Mouse (Mus musculus) limb, embryonic 14.5 days (tissue): Measurements from ENCODE around the gene Ctsh. TPM values are rescaled to one million over a fixed set of nuclear protein-coding genes. Genes with fewer than 3 reads are reported as not detected.
"Not testable (repeated sequence)": the region's sequence is repeated elsewhere in the genome, so short reads cannot be mapped to it uniquely, and the experiment has no call there.

Experiments used
- ATAC-seq: fragments of 200-750 bp; cut with Nextera tagmentation; 2 replicates; pipeline ENCODE4 v1.8.0; 2017; ENCODE audit warnings: low read depth, moderate number of reproducible peaks, moderate TSS enrichment; ENCODE audit not compliant: low FRiP score
- DNase-seq: peaks from one replicate; pipeline ENCODE4 v3.0.0-alpha.2; 2015; ENCODE audit warnings: low spot score
- H3K27ac ChIP-seq: fragments of 300-500 bp; sonication (generic); replicated peaks from 2 replicates; pipeline ENCODE4 v1.5.1; 2014; ENCODE audit warnings: low read depth, mild to moderate bottlenecking, low read length, moderate library complexity, mixed read lengths
- H3K27me3 ChIP-seq: fragments of 300-500 bp; sonication (generic); 2 replicates; pipeline ENCODE4 v1.6.1; 2014; ENCODE audit warnings: low read length, mixed read lengths; ENCODE audit not compliant: control insufficient read depth, insufficient read depth
- H3K36me3 ChIP-seq: fragments of 300-500 bp; sonication (generic); 2 replicates; pipeline ENCODE4 v1.6.1; 2014; ENCODE audit warnings: mild to moderate bottlenecking, low read length, moderate library complexity, mixed read lengths; ENCODE audit not compliant: control insufficient read depth, insufficient read depth
- H3K4me1 ChIP-seq: fragments of 300-500 bp; sonication (generic); 2 replicates; pipeline ENCODE4 v1.6.1; 2014; ENCODE audit warnings: antibody characterized with exemption, low read length, mixed read lengths; ENCODE audit not compliant: control insufficient read depth, insufficient read depth
- H3K4me2 ChIP-seq: fragments of 300-500 bp; sonication (generic); replicated peaks from 2 replicates; pipeline ENCODE4 v1.6.1; 2014; ENCODE audit warnings: low read depth, mild to moderate bottlenecking, low read length, moderate library complexity; ENCODE audit not compliant: severe bottlenecking
- H3K4me3 ChIP-seq: fragments of 300-500 bp; sonication (generic); replicated peaks from 2 replicates; pipeline ENCODE4 v1.5.1; 2014; ENCODE audit warnings: low read length
- H3K9ac ChIP-seq: fragments of 300-500 bp; sonication (generic); 2 replicates; pipeline ENCODE4 v1.6.1; 2014; ENCODE audit warnings: mild to moderate bottlenecking, low read depth, low read length, moderate library complexity; ENCODE audit not compliant: severe bottlenecking
- H3K9me3 ChIP-seq: fragments of 300-500 bp; sonication (generic); 2 replicates; pipeline ENCODE4 v1.6.1; 2016; ENCODE audit warnings: low read length; ENCODE audit not compliant: control insufficient read depth
- POLR2A ChIP-seq: fragments of 200-500 bp; IDR thresholded peaks from 2 replicates; pipeline ENCODE4 v1.8.0; 2012; ENCODE audit warnings: inconsistent platforms, mild to moderate bottlenecking, moderate library complexity, borderline replicate concordance; ENCODE audit not compliant: insufficient read depth, insufficient read length; ENCODE audit errors: extremely low read depth
- WGBS: fragments of 180-500 bp; shearing (Covaris S2); extraction: QIAGEN DNeasy Blood & Tissue Kit; methylation state at CpG from one replicate; pipeline ENCODE4 v1.1.7; 2014; 5-methylcytosine and 5-hydroxymethylcytosine counted together
- polyA plus RNA-seq, 2 experiments: library from polyadenylated mRNA; depleted of rRNA in 1 of 2; stranded (reverse) in 1 of 2; unstranded in 1 of 2; fragments of >200 nt; fragmentation: Nextera tagmentation in 1 of 2; extraction: Ambion mirVana in 1 of 2; gene quantifications; 2 replicates each; pipeline versions ENCODE4 v1.2.1 to v1.2.3; 2012 to 2014

Ctsh gene
- polyA plus RNA-seq, 2 experiments: 20.4 to 40.3 TPM

DNA sequence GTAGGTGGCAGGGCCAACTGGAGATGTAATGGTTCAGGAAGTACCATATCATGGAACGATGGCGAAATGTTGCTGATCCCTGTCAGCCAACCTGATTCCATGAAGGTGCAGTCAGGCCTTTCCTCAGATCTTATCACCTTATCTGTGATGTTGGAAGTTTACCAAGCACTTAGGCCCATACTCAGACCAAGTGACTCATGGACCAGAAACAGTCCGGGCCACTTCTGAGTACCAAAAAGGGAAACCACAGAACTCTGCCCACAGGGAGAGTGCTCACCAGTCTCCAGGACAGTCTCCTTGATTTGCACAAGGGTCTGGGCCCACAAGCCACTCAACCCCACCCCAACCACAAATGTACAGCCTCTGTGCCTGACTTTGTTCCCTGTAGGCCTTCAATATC lies 18.2 kb upstream of the Ctsh start:
- DNase-seq: no peak
- Histone ChIP-seq H3K27ac (no peak overlapping the region), H3K27me3 (no peaks in the 10 kb centered on the region), H3K9me3 (no peaks in the 10 kb centered on the region), H3K4me2 (no peak overlapping the region), H3K9ac (no peak overlapping the region), H3K4me3 (no peak overlapping the region), H3K36me3 (no peaks in the 10 kb centered on the region), H3K4me1 (no peaks in the 10 kb centered on the region)
- TF ChIP-seq POLR2A: no peak
- ATAC-seq: no peak
- WGBS: 93% methylated on average over 3 of the region's 3 CpGs

- TF ChIP-seq POLR2A: no peak
- Histone ChIP-seq H3K9ac (no peak overlapping the region), H3K9me3 (no peaks in the 10 kb centered on the region), H3K4me1 (no peaks in the 10 kb centered on the region), H3K27me3 (no peaks in the 10 kb centered on the region), H3K4me3 (no peak overlapping the region), H3K36me3 (no peaks in the 10 kb centered on the region), H3K27ac (no peak overlapping the region), H3K4me2 (no peak overlapping the region)
- 62% methylated on average over 4 of the region's 4 CpGs for WGBS
- ATAC-seq: no peak
- no peak for DNase-seq
These were observed 17.6 kb upstream of the Ctsh start for GRCm38 (mm10) chr9:90036313-90036712.

GRCm38 (mm10) chr9:90038535-90038934 lies 15.4 kb upstream of the Ctsh start:
- DNase-seq: no peak
- no peak for TF ChIP-seq POLR2A
- no peaks in the 10 kb centered on the region for H3K27me3 ChIP-seq
- H3K27ac ChIP-seq: no peak overlapping the region
- H3K9me3 ChIP-seq: no peaks in the 10 kb centered on the region
- no peak overlapping the region for H3K4me2 ChIP-seq
- no peak overlapping the region for H3K4me3 ChIP-seq
- H3K9ac ChIP-seq: no peak overlapping the region
- no peaks in the 10 kb centered on the region for H3K36me3 ChIP-seq
- ATAC-seq: no peak
- 75% methylated on average over 4 of the region's 4 CpGs for WGBS
- H3K4me1 ChIP-seq: no peaks in the 10 kb centered on the region

DNA sequence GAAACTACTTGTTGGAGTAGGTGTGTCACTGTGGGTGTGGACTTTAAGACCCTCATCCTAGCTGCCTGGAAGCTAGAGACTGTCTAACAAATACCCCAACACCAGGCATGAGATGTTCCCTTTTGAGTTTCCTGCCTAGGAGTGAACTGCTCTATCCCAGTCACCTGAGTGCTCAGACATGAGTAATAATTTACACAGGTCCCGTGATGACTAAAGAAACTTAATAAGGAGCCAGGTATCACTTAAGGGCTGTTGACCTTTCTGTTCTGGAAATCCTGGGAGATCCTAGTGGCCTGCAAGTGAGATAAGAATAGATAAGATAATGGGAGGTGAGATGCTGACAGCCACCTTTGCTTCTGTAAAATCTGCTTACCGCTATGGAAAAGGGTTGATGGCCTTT lies 13.0 kb upstream of the Ctsh start:
- Histone ChIP-seq H3K27ac (no peak overlapping the region), H3K9ac (no peak overlapping the region), H3K9me3 (no peaks in the 10 kb centered on the region), H3K4me1 (no peaks in the 10 kb centered on the region), H3K27me3 (no peaks in the 10 kb centered on the region), H3K4me2 (no peak overlapping the region), H3K4me3 (no peak overlapping the region), H3K36me3 (no peaks in the 10 kb centered on the region)
- no peak for TF ChIP-seq POLR2A
- 84% methylated on average over 2 of the region's 2 CpGs for WGBS
- no peak for DNase-seq
- ATAC-seq: no peak

- 92% methylated on average over 3 of the region's 3 CpGs for WGBS
These were observed 12.4 kb upstream of the Ctsh start for GRCm38 (mm10) chr9:90041556-90041955.

DNA sequence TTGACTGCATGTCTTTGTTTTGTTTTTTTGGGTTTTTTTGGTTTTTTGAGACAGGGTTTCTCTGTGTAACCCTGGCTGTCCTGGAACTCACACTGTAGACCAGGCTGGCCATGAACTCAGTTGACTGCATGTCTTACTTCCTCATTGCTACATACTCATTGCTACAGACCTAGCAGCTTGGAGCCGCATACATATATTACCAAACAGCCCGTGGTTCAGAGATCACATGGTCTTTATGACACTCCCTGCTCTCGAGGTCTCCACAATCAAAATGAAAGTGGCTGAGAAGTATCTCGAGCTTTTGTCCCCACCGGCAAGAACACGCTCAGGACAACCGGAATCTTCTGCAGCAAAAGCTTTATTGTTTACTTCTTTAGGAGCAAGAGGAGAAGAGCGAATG lies 11.0 kb upstream of the Ctsh start:
- not testable (repeated sequence) for H3K4me2 ChIP-seq, H3K36me3 ChIP-seq, H3K9me3 ChIP-seq, H3K27me3 ChIP-seq, H3K9ac ChIP-seq, H3K4me1 ChIP-seq, H3K4me3 ChIP-seq, DNase-seq, ATAC-seq, H3K27ac ChIP-seq
- WGBS: 93% methylated on average over 8 of the region's 8 CpGs

More at GRCm38 (mm10) chr9:90041556-90041955, 12.4 kb upstream of the Ctsh start:
- Histone ChIP-seq H3K4me3 (no peak overlapping the region), H3K9ac (no peak overlapping the region), H3K27ac (no peak overlapping the region), H3K27me3 (no peaks in the 10 kb centered on the region), H3K4me2 (no peak overlapping the region), H3K4me1 (no peaks in the 10 kb centered on the region), H3K9me3 (no peaks in the 10 kb centered on the region), H3K36me3 (no peaks in the 10 kb centered on the region)
- no peak for DNase-seq
- no peak for TF ChIP-seq POLR2A
- no peak for ATAC-seq
